Mouse (Mus musculus) ZHBTc4 (cell line): ENCODE results near the gene Sec1.

ENCODE experiments used
- DNase-seq: peaks from one replicate; pipeline ENCODE4 v3.0.0-alpha.2; 2011; ENCODE audit warnings: low read depth, low spot score

The Sec1 gene

GRCm38 (mm10) chr7:45704730-45705442 lies 10.7 kb upstream of the Sec1 start, which contains the start of gene Dbp:
Dbp (plus strand) TSS chr7:45705088.
- DNase-seq, result peak; percentile 99

DNA sequence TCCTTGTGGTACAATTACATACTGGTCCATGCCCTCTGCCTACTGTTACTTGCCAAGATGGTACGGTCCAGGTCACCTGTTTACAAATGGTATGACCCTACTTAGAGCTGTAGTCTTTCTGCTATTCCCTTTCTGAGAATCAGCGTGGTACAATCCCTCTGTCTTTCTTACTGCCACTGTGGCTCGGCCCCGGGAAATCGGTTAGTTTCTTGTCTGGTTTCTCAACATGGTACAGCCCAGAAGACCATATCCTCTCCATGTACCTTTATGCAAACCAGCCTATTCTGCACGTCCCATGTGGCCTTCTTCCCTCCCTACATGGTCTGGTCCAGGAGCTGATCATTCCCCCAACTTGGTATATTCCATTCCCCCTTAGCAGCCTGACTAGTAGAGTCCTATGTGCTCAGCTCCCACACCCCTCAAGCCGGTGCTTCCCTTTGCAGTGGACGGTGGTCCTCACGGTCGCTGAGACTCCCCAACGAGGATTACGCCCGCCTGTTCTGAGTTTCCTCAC lies 9.9 kb upstream of the Sec1 start:
- peak; percentile 87 for DNase-seq

DNA sequence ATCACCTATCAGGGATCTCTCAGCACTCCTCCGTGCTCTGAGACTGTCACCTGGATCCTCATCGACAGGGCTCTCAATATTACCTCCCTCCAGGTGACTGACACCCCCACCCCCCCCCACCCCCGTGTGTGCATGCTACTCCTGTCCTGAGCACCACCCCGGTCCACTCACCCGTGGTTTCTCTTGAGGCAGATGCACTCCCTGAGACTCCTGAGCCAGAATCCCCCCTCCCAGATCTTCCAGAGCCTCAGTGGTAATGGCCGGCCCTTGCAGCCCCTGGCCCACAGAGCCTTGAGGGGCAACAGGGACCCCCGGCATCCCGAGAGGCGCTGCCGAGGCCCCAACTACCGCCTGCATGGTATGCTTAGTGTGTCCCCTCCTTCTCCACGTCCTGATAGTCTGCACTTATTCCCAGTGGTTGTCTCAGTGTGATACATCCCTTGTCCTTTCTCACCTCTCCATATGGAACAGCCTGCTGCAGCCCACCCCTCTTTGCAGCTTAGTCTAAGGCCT lies 9.4 kb upstream of the Sec1 start:
- no peak for DNase-seq

DNA sequence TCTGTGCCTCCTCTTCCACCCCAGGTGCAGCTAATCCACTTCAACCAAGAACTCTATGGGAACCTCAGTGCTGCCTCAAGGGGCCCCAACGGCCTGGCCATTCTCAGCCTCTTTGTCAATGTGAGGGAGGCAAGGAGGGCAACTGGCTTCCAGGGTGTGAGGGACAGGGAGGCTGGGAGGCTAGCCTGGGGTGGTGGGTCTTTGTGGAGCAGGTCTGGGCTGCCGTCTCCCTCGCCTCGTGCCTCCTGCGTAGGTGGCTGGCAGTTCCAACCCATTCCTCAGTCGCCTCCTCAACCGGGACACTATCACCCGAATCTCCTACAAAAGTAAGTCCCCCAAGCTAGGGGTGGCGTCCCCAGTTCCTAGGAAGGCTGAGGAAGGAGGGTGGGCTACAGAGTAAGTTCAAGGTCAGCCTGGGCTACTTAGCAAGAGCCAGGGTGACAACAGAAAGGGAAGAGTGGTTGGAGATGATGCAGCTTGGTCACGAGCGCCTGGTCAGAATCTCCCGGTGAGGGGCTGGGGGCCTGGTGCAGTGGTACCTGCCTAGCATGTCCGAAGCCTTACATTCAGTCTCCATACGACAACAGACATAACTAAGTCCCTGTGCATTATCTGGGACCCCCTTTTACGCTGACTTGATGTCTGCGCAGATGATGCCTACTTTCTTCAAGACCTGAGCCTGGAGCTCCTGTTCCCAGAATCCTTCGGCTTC lies 8.8 kb upstream of the Sec1 start:
- no peak for DNase-seq

- no peak for DNase-seq
Observed at GRCm38 (mm10) chr7:45702316-45702715, 8.1 kb upstream of the Sec1 start.

- DNase-seq, result no peak
Observed at GRCm38 (mm10) chr7:45701607-45702006, 7.4 kb upstream of the Sec1 start.

GRCm38 (mm10) chr7:45701072-45701471 lies 6.9 kb upstream of the Sec1 start:
- DNase-seq, result no peak

GRCm38 (mm10) chr7:45700301-45701015 lies 6.3 kb upstream of the Sec1 start:
- DNase-seq, result peak; percentile 87

DNA sequence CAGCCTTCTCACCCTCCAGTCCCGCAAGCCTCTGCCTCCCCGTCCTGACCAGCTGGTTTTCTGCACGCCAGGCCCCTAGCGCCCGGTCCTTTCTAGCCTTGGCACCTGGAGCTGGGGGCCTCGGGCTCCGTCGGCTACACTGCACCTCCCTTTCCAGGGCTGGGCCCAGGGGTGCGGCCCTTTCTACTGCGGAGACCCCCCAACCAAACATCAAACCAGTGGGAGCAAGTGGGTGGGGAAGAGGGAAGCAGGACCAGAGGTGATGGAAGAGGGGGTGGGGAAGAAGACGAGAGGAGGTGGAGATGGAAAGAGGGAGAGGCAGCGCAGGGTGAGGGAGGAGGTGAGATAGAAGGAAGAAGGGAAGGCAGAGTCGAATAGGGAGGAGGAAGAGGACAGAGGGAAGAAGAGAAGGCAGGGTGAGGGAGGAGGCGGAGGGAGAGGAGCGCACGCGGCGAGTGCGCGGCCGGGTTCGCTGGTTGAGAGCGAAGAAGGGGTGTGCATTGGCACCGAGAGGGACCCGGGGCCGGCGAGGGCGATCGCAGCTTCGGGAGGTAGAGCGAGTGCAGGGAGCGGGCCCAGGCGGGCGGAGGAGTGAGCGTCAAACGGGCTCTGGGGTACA lies 5.4 kb upstream of the Sec1 start, which contains the start of gene Car11:
Car11 (plus strand) TSS at position 321 of the 619 bp plus-strand sequence.
- DNase-seq, result no peak

- no peak for DNase-seq
Observed at GRCm38 (mm10) chr7:45697894-45698293, 3.7 kb upstream of the Sec1 start.

DNA sequence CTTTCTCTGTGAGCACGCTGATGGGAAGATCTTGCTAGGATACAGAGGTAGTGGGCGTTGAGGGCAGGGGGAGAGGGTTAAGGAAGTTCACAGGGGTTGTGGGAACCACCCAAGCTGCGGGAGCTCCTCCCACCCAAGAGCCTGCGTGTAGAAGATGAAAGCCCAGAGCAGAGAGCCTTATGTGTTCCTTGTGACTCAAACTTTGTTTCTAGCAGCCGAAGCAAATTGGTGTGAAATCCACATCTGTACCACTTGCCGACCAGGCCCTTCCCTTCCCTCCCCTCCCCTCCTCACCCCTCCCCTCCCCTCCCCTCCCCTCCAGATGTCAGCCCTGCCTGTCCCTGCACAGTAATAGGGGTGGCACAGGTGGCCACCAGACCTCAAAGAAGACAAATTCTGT lies 896 bp upstream of the Sec1 start:
- no peak for DNase-seq

- DNase-seq, result no peak
Observed at GRCm38 (mm10) chr7:45692364-45692763, 1.8 kb downstream of the Sec1 start.

DNA sequence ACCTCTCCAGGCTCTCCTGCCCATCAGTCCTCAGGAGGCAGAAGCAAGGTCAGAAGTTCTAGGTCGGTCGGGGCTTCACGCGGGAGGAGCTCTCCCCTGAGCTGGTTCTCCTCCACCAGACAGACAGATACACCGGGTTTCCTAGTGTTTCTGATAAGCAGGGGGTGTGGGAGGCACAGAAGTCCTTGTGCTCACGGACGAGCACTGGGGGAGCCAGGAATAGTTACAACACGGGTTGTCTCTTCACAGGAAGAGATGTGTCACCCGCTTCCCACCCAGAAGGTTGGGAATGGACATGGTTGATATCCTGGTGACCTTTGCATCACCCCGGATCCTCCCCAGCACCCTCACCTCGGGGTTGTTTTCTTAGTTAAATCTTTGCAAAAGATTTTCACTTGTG lies 4.4 kb downstream of the Sec1 start:
- no peak for DNase-seq

- DNase-seq, result no peak
Observed at GRCm38 (mm10) chr7:45689099-45689498, 5.1 kb downstream of the Sec1 start.

DNA sequence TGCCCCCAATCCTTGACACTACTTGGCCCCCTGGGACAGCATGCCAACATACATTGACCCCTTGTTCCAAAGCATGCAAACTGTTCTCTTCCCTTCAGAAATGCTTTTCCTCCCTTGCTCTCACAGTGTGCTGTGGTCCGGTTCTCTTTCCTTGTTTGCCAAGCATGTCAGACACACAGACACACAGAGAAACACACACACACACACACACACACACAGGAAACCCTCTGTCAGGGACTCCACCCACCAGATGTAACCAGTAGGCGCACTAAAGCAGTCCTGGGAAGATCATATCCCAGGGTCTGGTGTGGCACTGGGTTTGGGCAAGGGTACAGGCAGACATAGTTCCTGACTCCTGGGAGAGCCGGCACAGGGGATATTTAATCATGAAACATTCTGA lies 7.4 kb downstream of the Sec1 start:
- DNase-seq, result no peak

DNA sequence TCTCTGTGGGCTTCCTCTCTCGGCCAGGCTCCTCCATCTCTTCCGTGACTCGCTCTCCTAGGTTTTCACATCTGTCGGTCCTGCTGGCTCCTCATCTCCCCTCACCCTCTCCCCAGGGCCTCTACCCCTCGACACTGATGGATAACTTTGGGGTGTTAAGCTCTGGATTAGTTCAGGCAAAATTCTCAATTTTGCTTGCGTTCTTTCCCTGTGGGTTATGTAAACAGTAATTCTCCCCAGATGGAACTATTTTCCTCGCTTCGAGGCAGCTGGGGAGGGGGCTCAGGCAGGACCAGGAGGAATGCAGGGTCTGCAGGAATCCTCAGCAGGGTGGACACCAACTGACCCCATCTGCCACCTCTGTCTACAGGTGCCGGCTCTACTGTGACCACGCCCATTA lies 8.4 kb downstream of the Sec1 start:
- no peak for DNase-seq

- no peak for DNase-seq
Observed at GRCm38 (mm10) chr7:45683396-45684050, 10.7 kb downstream of the Sec1 start, which contains the start of gene Ntn5. Ntn5 (plus strand) TSS chr7:45684022.

DNA sequence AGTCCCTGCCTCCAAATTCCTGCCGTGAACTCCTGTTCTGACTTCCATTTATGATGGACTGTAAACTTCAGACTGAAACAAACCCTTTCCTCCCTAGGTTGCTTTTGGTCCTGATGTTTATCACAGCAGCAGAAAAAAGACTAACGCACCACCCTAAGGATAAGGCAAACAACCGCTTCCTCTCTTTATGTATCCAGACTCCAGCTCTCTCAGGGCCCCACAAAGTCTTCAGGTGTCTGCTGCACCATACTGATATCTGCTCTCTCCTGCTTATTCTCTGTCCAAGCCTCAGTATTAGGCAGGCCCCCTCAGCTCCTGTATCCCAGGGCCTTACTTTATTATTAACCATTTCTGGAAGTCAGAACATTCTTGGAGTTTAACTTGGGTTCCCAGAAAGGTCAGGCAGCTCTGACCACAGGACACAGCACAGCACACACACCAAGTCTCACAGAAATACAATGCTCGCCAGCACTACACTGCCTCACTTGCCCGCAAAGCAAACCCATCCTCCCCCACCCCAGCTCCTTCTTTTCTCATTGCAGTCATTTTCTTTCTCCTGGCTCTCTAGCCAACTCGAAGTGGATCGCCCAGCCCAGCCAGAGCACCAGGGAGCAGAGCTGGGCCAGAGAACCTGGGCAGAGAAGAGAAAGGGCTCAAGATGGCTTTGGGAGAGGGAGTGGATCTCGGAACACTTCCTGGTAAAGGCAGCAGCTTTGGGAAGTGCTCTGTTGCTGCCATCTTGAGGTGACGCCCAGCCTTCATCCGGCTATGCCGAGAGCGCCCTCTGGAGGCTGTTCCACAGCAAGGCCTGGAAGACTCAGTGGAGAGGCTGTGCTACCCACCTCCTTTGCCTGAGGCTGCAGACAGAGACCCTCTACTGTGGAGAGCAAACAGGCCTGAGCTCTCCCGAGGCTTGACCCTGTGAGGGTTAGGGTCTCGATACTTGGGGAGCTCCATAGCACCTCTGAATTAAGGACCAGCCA lies 11.8 kb downstream of the Sec1 start:
- DNase-seq, result peak; percentile 94

DNA sequence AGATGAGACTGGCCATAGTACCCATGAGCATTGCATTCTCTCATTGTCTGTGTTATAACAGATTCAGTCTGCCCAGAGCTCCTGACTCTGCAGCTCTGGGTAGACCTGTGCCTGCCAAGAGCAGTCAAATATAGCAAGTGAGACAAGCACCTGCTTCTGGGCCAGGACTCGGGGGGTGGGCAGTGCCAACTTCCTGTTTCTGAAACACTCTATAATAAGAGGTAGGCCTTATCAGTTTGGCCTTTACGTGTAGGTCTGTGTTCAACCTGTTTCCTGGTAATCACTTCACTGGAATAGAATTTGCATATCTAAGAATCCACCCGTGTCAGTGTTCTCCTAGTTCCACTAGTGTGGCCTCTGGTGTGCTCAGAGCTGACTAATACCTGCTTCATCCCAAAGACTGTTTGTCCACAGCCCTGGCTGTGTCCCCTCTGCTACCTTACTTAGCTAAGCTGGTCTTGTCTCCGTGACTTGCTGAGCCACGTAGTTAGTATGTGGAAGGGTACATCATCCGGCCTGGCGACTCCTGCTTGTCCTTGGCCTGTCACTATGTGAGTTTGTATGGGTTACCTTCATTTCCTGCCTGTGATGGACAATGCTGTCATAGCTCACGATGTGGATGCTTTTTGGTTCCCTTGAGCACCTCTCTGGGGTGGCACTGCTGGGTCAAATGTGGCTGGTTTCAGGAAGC lies 13.0 kb downstream of the Sec1 start:
- no peak for DNase-seq
